Mouse (Mus musculus): ENCODE measurements around the gene Tdp2.

Tdp2 gene

DNA sequence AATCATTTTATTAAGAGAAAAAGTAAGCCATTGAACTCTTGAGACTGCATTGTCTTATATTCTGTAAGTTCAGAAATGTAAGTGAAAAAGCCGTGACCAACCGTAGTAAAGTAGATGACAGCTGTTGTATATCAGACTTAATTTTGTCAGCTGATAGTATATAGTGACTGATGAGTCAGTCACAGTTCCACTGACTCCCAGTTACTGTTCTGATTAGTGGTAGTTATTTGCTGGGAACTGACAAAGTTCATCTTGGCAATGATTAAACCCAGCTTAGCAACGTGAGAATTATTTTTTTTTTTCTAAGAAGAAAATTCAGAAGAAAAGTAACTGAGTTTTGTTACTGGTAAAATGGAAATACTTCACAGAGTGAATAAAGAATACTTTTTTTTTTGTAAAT, 10.2 kb downstream of the Tdp2 start:
- no peaks in the 10 kb centered on the region for H3K36me3 ChIP-seq (ENCODE audit: control insufficient read depth, insufficient read depth, low read length, poor library complexity, severe bottlenecking)
- no peak for DNase-seq (ENCODE audit: low read depth, low spot score)
- H3K27me3 ChIP-seq (ENCODE audit: control insufficient read depth, insufficient read depth, low read length, poor library complexity, severe bottlenecking): no peaks in the 10 kb centered on the region

DNA sequence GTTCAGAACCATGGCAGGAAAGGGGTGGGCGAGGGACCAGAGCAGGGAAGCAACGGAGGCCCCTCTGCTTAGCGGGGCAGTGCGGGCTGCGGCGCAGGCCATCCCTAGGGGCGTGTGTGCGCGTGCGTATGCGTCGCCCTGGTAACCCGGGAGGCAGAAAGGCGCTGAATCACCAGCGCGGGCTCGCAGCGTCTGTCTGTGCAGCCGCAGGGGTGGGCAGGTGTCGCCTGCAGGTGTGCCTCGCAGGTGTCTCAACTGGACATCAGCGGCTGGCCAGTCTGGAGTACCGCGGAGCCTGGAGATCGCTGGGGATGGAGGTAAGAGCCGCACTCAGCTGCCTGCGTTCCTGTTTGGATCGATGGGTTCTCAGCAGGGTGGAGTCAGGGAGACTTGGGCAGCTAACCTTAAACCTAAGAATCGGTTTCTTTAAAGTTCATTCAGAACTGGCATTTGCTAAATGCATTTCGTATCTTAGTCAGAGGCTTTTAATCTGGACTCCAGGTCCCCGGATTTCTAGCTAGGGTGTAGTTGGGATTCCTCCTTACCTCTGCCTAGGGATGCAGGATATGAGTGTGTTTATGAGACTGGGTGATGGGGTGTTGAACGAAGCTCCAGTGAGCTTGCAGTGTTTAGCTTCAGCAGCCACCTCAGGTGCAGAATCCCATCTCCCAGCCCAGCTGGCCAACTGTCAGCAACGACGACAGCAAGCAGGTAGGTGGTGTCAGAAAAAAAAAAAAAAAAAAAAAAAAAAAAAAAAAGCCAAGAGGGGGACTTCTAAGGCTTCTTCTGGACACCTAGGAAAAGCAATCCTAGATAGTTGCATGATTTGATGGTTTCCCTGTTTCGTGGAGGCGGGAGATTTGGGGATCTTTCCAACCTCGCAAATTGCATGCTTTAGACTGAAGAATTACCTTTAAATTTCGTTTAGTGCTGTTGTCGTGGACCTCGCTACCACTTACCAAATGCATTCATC, 13.8 kb downstream of the Tdp2 start, which contains the start of gene D130043K22Rik:
Gene D130043K22Rik (plus strand): TSS at position 153 of the 973 bp plus-strand sequence.
- H3K36me3 ChIP-seq (ENCODE audit: control insufficient read depth, insufficient read depth, low read length, poor library complexity, severe bottlenecking): no peaks in the 10 kb centered on the region
- no peaks in the 10 kb centered on the region for H3K27me3 ChIP-seq (ENCODE audit: control insufficient read depth, insufficient read depth, low read length, poor library complexity, severe bottlenecking)
- DNase-seq (ENCODE audit: low read depth, low spot score): peak; percentile 33

DNA sequence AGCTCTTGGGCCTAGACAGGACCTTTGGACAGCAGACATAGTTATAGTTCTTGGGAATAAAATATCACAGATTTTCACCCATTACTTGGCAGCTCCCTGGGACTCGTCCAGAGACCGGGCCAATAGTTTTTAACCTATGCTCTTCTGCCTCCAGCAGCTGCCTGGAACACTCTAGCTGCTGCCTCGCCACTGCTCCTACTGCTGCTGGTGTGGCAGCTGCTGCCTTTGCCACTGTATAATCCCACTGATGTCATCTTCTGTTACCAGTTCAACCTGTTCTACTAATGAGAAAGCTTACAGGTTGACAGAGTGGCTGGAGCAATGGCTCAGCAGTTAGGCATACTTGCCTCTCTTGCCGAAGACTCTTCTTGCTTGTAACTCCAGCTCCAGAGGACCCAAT, 17.8 kb downstream of the Tdp2 start:
- Histone ChIP-seq H3K36me3 (ENCODE audit: control insufficient read depth, insufficient read depth, low read length, poor library complexity, severe bottlenecking) (no peaks in the 10 kb centered on the region), H3K27me3 (ENCODE audit: control insufficient read depth, insufficient read depth, low read length, poor library complexity, severe bottlenecking) (no peaks in the 10 kb centered on the region)
- no peak for DNase-seq (ENCODE audit: low read depth, low spot score)

DNA sequence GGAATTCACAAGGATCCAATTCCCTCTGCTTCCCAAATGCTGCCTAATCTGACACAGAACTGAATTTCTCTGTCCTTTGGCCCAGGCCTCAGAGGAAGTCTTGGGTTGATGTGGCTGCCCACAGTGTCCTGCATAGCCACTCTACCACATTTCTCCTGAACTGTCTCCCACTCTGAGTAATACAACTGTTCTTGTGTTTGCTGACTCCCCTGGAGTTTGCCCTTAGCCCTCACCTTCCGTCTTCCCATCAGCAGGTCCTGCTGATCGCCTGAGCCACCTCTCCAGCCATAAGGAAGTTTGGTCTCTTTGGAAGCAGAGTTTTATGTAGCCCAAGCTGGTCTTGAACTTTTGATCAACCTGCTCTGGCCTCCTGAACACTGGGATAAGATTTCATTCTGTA, 20.5 kb downstream of the Tdp2 start:
- DNase-seq (ENCODE audit: low read depth, low spot score): no peak
- no peaks in the 10 kb centered on the region for H3K27me3 ChIP-seq (ENCODE audit: control insufficient read depth, insufficient read depth, low read length, poor library complexity, severe bottlenecking)
- H3K36me3 ChIP-seq (ENCODE audit: control insufficient read depth, insufficient read depth, low read length, poor library complexity, severe bottlenecking): no peaks in the 10 kb centered on the region

DNA sequence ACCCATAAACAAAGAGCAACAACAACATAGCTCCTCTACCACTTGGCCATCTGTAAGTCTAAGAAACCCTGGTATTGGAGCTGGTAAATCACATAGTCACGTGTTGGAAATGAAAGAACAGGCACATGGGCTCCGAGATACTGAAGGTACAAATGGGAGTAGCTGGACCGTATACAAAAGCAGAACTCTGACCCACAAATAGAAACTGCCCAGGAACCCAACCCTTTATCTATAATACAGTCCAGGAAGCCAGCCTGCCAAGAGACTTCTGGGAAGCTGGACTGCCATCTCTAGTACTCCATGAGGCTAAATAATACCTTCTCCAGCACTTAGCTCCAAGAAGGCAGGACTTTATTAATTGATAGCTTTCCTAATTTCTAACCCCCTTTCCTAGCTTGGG, 21.1 kb downstream of the Tdp2 start:
- DNase-seq (ENCODE audit: low read depth, low spot score): no peak
- no peaks in the 10 kb centered on the region for H3K27me3 ChIP-seq (ENCODE audit: control insufficient read depth, insufficient read depth, low read length, poor library complexity, severe bottlenecking)

DNA sequence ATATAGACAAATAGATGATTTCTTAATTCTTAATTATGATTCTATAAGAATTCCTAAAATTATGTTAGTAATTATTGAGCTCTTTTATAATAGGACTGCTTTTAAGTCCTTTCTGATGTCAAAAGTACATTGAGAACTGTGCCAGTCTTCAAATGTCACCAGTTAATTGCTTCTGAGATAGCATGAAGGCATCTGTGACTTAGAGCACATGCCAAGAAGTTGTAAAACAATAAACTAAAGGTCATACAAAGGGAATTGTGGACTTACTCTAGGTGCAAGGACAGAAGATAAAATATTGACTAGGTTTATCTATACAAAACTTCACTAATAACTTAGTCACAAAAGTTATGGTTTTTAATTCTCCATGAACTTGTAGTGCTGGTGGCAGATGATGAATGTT, 27.6 kb downstream of the Tdp2 start:
- Histone ChIP-seq H3K27me3 (ENCODE audit: control insufficient read depth, insufficient read depth, low read length, poor library complexity, severe bottlenecking) (no peaks in the 10 kb centered on the region), H3K36me3 (ENCODE audit: control insufficient read depth, insufficient read depth, low read length, poor library complexity, severe bottlenecking) (no peaks in the 10 kb centered on the region)
- DNase-seq (ENCODE audit: low read depth, low spot score): no peak

More for the DNA sequence above, 21.1 kb downstream of the Tdp2 start:
- H3K36me3 ChIP-seq (ENCODE audit: control insufficient read depth, insufficient read depth, low read length, poor library complexity, severe bottlenecking): no peaks in the 10 kb centered on the region

DNA sequence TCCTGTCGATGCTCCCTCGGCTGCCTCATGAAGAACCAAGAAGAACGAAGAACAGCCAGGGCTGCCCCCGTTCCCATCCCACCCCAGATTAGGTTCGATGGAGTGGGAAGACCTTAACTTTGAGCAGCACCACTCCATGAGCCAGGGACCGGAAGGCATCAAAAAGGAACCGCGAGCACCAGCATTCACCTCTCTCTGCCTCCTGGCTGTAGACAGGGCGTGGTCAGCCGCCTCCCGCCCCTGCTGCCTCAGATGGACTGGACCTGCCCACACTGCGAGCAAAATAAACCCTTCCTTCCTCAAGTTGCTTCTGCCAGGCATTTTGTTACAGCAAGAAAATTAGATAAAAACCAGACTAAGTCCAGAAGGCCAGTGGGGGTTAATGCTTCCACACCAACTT, 29.6 kb downstream of the Tdp2 start:
- no peak for DNase-seq (ENCODE audit: low read depth, low spot score)
- no peaks in the 10 kb centered on the region for H3K27me3 ChIP-seq (ENCODE audit: control insufficient read depth, insufficient read depth, low read length, poor library complexity, severe bottlenecking)
- no peaks in the 10 kb centered on the region for H3K36me3 ChIP-seq (ENCODE audit: control insufficient read depth, insufficient read depth, low read length, poor library complexity, severe bottlenecking)

DNA sequence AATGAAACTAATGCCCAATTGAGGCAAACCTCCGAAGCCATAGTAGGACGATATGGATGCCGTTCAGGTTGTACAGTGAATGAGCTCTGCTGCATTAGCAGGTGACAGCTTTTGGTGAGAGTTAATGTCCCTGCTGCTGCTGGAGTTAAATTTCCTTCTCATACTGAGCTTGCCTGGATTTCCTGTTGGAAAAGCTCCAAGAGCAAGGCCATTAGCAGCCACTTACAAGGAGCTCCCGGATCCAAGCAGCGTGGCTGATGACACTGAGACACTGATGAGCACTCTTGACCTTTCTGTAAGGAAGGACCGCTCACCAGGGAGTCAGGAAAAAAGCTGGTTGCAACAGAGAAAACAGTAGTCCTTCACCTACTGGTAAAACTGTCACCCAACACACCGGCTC, 30.5 kb downstream of the Tdp2 start:
- Histone ChIP-seq H3K36me3 (ENCODE audit: control insufficient read depth, insufficient read depth, low read length, poor library complexity, severe bottlenecking) (no peaks in the 10 kb centered on the region), H3K27me3 (ENCODE audit: control insufficient read depth, insufficient read depth, low read length, poor library complexity, severe bottlenecking) (no peaks in the 10 kb centered on the region)
- DNase-seq (ENCODE audit: low read depth, low spot score): no peak

DNA sequence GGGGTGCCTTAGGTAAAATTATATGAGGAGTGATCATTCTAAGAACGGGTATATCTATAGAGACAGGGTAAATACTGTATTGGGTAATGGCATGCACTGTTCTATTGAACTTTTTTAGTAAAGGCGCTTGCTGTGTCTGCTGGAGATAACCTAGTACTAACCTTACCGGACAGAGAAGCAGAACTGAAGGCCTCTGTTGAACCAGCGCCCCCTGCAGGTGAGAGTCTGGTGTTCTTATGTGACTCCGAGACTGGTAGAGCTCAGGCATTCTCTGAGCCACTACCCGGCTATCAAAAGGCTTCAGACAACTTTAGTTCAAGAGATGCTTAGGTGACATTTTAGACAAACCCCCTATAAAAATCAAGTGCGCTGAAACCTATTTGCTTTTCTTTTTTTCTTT, 31.0 kb downstream of the Tdp2 start:
- DNase-seq (ENCODE audit: low read depth, low spot score): peak; percentile 69
- Histone ChIP-seq H3K36me3 (ENCODE audit: control insufficient read depth, insufficient read depth, low read length, poor library complexity, severe bottlenecking) (no peaks in the 10 kb centered on the region), H3K27me3 (ENCODE audit: control insufficient read depth, insufficient read depth, low read length, poor library complexity, severe bottlenecking) (no peaks in the 10 kb centered on the region)

DNA sequence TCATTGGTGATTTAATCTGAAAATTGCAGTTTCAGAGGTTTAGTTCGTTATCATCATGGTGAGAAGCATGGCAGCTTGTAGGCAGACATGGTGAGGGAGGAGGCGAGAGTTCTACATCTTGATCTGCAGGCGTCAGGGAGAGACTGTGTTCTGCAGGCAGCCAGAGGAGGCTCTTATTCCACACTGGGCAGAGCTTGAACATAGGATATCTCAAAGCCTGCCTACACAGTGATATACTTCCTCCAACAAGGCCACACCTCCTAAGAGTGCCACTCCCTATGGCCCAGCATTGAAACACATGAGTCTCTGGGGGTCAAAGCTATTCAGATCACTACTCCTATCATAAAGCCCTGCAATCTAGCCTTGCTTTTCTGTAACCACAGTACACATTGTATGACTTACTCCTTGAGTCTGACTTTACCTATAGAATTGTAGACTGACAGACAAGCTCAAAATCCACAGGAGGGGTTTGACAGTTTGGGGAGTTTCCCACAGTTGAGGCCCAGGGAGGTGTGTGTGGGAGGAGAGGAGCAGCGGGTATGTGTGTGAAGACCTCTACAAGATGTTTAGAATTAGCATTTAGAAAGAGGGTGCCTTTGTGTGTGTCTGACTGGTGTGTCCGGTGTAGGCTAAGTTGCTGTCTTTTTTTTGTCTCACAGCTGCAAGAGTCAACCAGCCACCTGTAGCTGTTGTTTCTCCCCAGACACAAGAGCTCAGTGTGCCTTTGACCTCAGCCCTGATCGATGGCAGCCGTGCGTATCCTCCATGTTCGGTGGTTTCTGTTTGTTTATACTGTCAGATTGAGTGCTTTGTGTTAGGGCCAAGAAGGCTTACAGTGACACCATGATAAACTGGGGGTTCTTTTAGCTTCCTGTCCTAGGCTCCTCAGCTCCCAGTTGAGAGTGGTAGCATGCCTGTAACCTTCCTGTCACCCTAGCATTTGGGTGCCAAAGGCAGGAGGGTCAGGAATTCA, 35.2 kb downstream of the Tdp2 start:
- Histone ChIP-seq H3K27me3 (ENCODE audit: control insufficient read depth, insufficient read depth, low read length, poor library complexity, severe bottlenecking) (no peaks in the 10 kb centered on the region), H3K36me3 (ENCODE audit: control insufficient read depth, insufficient read depth, low read length, poor library complexity, severe bottlenecking) (no peaks in the 10 kb centered on the region)
- peak; percentile 6 for DNase-seq (ENCODE audit: low read depth, low spot score)

DNA sequence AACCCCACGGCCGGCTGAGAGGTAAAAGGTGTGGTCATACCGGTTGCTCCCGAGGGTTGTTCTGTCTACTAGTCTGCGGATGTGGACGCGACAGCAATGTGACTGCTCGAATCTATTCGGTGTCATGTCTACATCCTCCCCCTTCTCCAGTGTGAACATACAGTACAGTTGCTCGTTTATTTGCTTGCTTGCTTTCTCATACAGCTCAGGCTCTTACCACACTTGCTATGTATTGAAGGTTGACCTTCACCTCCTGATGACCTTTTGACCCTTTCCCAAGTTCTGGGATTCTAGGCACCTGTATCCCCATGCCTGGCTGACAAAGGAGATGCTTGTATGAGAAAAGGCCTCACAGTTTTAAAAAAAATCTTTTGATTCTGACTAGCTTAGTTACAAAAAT, 36.3 kb downstream of the Tdp2 start:
- DNase-seq (ENCODE audit: low read depth, low spot score): no peak
- Histone ChIP-seq H3K27me3 (ENCODE audit: control insufficient read depth, insufficient read depth, low read length, poor library complexity, severe bottlenecking) (no peaks in the 10 kb centered on the region), H3K36me3 (ENCODE audit: control insufficient read depth, insufficient read depth, low read length, poor library complexity, severe bottlenecking) (no peaks in the 10 kb centered on the region)

DNA sequence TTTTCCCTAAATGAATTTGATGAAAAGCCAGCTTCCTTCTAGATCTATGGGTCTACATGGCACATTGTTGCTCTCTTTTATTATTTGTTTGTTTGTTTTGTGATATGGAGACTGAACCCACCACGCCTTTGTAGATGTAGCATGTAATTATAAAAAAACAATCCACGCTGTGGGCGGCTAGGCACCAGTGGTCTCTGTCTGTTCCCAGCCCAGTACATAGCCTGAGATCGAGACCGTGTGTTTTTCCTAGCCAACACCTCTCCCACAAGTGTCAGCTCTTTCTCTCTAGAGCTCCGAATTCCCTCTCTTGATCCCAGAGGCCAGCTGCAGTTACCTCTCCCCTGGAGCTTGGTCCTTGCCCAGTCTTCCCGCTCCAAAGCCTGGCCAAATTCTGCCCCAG, 36.8 kb downstream of the Tdp2 start:
- no peaks in the 10 kb centered on the region for H3K36me3 ChIP-seq (ENCODE audit: control insufficient read depth, insufficient read depth, low read length, poor library complexity, severe bottlenecking)
- no peak for DNase-seq (ENCODE audit: low read depth, low spot score)
- no peaks in the 10 kb centered on the region for H3K27me3 ChIP-seq (ENCODE audit: control insufficient read depth, insufficient read depth, low read length, poor library complexity, severe bottlenecking)

DNA sequence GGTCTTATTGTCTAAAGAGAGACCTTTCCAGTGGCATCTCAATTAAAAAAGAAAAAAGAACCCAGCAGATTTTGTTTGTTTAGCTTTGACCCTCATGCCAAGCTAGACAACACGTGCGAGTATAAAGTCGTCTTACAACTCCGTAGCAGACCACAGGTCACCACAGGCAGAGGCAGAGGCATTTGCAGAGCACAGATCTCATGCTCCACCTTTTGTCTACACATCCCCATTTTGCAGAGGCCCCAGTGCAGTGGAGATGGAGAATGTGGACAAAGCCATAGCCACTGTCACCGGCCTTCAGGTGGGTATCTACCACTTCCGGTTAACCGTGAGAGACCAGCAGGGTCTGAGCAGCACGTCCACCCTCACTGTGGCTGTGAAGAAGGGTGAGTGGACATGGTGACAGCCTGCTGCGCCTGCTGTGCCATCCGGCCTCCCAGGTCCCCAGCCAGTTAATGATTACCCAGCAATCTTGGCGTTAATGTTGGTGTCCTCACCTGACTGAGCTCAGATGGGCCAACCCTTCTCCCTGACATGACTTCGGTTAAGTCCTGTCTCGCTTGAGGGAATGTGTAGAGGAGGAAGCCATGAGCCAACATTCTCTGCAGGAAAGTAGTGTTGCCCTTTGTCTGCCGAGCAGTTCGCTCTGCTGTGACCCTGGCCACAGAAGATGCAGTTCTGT, 48.0 kb downstream of the Tdp2 start:
- Histone ChIP-seq H3K27me3 (ENCODE audit: control insufficient read depth, insufficient read depth, low read length, poor library complexity, severe bottlenecking) (no peaks in the 10 kb centered on the region), H3K36me3 (ENCODE audit: control insufficient read depth, insufficient read depth, low read length, poor library complexity, severe bottlenecking) (no peaks in the 10 kb centered on the region)
- DNase-seq (ENCODE audit: low read depth, low spot score): no peak

DNA sequence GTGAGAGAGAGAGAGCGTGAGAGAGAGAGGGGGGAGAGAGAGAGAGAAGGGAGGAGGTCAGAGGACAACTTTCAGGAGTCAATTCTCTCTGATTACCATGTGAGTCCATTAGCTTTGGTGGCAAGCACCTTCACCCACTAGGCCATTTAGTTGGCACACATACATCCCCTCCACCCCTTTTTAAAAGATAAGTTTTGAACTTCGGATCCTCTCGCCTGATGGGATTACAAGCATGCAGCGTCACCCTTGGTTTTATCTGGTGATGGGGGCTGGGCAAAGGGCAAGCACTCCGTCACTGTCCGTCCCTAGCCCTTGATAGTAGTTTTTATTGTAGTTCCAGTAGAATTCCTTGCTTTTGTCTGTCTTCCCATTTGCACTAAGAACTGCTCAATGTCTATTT, 48.7 kb downstream of the Tdp2 start:
- H3K36me3 ChIP-seq (ENCODE audit: control insufficient read depth, insufficient read depth, low read length, poor library complexity, severe bottlenecking): no peaks in the 10 kb centered on the region

More for the DNA sequence above, 48.7 kb downstream of the Tdp2 start:
- DNase-seq (ENCODE audit: low read depth, low spot score): no peak
- no peaks in the 10 kb centered on the region for H3K27me3 ChIP-seq (ENCODE audit: control insufficient read depth, insufficient read depth, low read length, poor library complexity, severe bottlenecking)

Data from splenic B cell, adult 2 months (primary cell).